Mouse (Mus musculus) embryo, embryonic 10.5 days (tissue): ENCODE measurements at regions not wholly inside any gene's neighbourhood (a gene's known extent, or its start where the extent isn't known, plus 50 kb on each side); places are given as distances from the start of the nearest gene placed in this dataset.

Source experiments
- DNase-seq: peaks from one replicate; pipeline ENCODE4 v3.0.0-alpha.2; 2015; ENCODE audit warnings: low spot score

GRCm38 (mm10) chr14:31891500-31892185, 61.2 kb upstream of the Ankrd28 start:
- DNase-seq: peak; percentile 80

DNA sequence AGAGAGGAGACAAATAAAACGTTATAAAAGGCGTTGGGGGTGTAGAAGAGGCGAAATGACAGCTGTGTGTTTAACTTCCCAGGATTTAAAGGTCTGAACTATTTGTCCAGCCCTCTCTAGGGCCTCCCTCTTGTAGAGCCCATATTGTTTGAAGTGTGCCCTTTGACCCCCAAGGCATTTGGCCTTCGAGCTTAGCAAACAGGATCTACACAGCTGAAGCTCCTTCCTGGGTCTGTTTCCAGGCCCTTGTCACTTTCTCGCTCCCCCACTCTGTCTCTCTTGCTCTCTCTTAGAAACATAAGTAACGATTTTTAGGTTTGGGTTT, 61.7 kb upstream of the Ankrd28 start:
- DNase-seq: peak; percentile 90

DNA sequence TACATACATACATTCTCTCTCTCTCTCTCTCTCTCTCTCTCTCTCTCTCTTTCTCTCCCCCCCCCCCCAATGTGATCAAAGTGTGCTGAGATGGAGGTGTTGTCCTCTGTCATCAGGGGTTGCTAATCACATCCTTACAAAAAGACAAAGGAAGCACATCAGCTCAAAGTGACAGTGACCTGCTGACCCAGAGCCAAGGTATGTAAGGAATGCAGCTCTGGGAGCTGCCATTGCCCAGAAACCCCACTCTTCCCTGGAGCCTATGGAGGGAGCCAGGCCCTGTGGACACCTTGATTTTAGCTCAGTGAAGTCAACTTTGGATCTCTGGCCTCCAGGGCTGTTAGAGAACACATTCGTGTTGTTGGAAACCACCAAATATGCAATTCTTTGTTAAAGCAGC, 66.0 kb upstream of the Ankrd28 start:
- no peak for DNase-seq

DNA sequence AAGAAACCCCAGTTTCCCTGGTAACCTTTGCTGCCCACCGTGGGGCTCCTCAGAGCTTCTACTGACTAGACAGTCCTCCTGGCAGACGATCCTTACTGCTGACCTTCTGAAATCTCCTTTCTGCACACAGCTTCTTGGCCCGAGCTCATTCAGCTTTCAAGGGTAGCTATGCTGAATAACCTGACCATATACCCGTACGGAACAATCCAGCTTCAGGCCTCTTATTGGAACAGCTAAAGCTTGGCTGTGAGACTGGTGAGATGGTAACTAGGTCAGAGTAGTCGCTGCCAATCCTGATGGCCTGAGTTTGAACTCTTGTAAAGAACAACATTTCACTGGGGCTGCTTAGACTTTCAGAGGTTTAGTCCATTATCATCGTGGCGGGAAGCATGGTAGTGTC, 69.1 kb upstream of the Ankrd28 start:
- no peak for DNase-seq

- DNase-seq: no peak
Measured at GRCm38 (mm10) chr14:31899906-31900305, 69.5 kb upstream of the Ankrd28 start.

GRCm38 (mm10) chr14:31901901-31902300, 71.5 kb upstream of the Ankrd28 start:
- DNase-seq: no peak

- DNase-seq: no peak
Measured at GRCm38 (mm10) chr14:31903664-31904063, 73.2 kb upstream of the Ankrd28 start.

DNA sequence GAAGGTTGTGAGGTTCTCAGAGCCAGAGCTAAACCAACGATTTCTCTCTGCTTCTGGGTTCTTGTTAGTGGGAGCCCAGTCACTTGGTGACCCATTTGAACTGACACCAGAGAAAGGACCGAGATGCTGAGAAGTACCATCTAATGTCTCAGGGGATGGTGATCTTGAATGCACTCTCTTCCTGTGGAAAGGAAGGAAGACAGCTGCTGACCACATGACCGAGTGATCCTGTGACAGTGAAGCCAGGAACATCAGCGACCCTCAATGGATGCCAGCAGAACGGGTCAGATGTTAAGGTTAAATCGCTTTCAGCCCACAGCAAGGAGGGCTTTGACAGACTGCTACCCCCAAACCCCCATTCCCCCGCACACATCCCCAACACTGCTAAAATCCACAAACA, 78.1 kb upstream of the Ankrd28 start:
- DNase-seq: no peak

DNA sequence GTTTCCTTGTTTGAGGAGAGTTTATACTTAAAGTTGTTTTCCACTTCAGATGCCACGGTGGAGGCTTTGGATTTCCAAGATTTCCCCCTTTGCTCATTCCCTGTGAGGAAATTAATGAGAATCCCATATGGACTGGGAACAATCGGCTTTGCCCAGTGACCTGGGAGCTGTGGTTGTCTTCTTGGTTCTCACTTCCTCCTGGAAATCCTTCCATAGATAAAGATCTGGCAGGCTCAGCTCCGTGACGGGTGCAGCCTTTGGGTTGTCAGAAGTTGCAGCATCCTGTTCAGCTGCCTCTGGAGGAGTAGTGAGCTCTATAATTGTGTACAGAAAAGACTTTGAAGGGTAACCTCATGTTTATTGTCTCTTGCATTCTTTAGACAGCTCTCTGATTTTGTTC, 78.8 kb upstream of the Ankrd28 start:
- DNase-seq: no peak

DNA sequence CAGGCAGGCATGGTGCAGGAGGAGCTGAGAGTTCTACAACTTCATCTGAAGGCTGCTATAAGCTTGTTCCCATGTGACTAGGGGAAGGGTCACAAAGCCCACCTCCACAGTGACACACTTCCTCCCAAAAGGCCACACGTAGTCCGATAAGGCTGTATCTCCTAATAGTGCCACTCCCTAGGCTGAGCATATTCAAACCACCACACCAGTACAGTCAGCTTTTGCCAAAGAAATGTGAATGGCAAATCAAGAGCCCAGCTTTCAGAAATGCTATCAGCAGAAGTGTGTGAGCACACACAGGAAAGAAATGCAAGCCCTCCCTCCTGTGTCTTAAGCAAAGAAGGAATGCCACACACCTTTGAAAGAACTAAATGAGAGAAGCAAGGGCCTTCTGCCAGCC, 80.4 kb upstream of the Ankrd28 start:
- no peak for DNase-seq

GRCm38 (mm10) chr14:31918461-31918860, 88.0 kb upstream of the Ankrd28 start:
- DNase-seq: no peak

DNA sequence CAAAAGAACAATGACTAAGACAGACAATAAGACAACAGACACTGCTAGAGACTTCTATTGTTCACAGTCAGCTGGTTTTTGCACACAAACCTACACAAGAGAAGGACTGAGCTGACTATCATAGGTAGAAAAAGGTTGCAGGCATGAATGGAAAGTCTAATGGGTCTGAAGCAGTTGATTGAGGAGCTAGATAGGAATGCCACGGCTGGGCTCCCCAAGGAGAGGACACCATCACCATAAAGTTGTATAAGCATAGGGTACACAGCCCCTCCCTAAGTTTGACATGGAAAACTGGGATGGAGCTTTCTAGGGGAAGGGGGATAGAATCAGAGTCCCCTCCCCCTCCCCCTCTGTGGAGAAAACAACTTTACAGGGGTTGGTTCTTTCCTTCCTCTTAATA, 88.5 kb upstream of the Ankrd28 start:
- DNase-seq: no peak

DNA sequence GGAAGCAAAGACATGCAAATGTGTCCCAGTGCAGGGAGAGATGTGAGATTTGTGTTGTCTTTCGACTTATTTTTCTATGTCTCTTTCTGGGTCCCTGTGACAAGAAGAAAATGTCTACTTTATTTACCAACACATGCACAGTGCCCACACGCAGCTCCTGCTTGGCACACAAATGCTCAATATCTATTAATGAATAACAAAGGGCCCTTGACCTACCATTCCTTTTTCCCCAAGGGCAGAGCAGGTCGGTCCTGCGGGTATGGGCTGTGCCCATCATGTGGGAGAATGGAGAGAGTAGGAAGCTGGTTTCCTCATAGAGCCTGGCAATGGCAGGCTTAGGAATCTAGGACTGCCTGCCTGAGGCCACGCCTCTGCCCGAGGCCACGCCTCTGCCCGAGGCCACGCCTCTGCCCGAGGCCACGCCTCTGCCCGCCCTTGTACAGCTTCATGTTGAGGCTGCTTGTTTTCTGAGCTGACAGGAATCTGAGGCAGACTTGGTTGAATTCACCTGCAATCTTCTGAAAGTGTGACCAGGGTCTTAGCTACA, 98.8 kb upstream of the Ankrd28 start:
- DNase-seq: no peak

DNA sequence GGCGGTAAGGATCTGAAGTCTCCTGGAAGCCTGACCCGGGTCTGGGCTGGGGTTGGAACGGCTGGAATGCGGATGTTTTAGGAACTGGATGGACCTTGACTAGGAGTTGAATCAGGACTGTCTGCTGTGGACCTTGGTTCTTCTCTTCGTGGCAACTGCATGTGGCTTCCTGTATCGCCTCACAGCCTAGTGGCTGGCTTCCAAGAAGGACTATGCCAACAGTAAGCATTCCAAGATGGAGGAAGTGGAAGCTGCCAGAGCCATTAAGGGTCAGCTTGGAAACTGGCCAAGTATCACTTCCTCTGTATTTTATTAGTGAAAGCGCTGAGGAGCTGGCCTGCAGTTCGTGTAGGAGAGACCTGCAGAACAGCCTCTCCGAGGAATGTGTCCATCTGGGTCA, 98.4 kb upstream of the Galnt15 start:
- DNase-seq: no peak

DNA sequence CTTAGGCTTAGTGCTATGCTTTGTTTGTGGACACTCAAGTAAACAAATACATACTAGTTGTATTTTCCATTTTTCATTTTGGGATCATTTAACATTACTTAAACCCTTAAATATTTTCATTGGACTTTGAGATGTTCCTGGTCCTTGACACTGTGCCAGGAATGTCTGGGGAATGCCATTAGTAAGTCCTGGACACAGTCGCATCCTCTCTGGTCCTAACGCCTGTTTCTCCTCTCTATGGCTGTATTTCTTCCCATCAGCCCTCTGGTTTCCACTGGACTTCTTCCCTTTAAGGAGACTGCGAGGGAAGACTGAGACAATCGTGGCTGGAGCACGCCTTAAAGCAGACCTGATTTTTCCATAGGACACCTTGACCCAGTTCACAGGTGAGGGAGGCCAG, 96.8 kb upstream of the Galnt15 start:
- no peak for DNase-seq

- peak; percentile 77 for DNase-seq
Measured at GRCm38 (mm10) chr14:31933441-31933840, 95.3 kb upstream of the Galnt15 start.

- DNase-seq: peak; percentile 87
Measured at GRCm38 (mm10) chr14:31933841-31934271, 94.9 kb upstream of the Galnt15 start.

- peak; percentile 78 for DNase-seq
Measured at GRCm38 (mm10) chr14:31934321-31934720, 94.5 kb upstream of the Galnt15 start.

GRCm38 (mm10) chr14:31934771-31935170, 94.0 kb upstream of the Galnt15 start:
- peak; percentile 34 for DNase-seq

GRCm38 (mm10) chr14:31935411-31935810, 93.4 kb upstream of the Galnt15 start:
- DNase-seq: no peak

GRCm38 (mm10) chr14:31936581-31936980, 92.2 kb upstream of the Galnt15 start:
- no peak for DNase-seq

GRCm38 (mm10) chr14:31940900-31941299, 87.9 kb upstream of the Galnt15 start:
- no peak for DNase-seq

- peak; percentile 15 for DNase-seq
Measured at GRCm38 (mm10) chr14:31942266-31942960, 86.4 kb upstream of the Galnt15 start.

GRCm38 (mm10) chr14:31944682-31945081, 84.1 kb upstream of the Galnt15 start:
- DNase-seq: no peak
